Mouse (Mus musculus): ENCODE measurements around the gene Alg12.
A peak's percentile ranks its signal among the peaks of the same experiment; 100 is the strongest.
"Not testable (repeated sequence)": the region's sequence is repeated elsewhere in the genome, so short reads cannot be mapped to it uniquely, and the experiment has no call there.

The Alg12 gene

GRCm38 (mm10) chr15:88831482-88831881, 12.4 kb upstream of the Alg12 start:
- DNase-seq (ENCODE audit: low read depth, low spot score) = no peak

- no peak for DNase-seq (ENCODE audit: low read depth, low spot score)
Measured at GRCm38 (mm10) chr15:88830696-88831095, 11.6 kb upstream of the Alg12 start.

- no peak for DNase-seq (ENCODE audit: low read depth, low spot score)
Measured at GRCm38 (mm10) chr15:88829791-88830440, 10.8 kb upstream of the Alg12 start.

GRCm38 (mm10) chr15:88828800-88829705, 9.9 kb upstream of the Alg12 start:
- peak; percentile 78 for DNase-seq (ENCODE audit: low read depth, low spot score)

- DNase-seq (ENCODE audit: low read depth, low spot score) = no peak
Measured at GRCm38 (mm10) chr15:88827991-88828799, 9.1 kb upstream of the Alg12 start.

GRCm38 (mm10) chr15:88827466-88827865, 8.3 kb upstream of the Alg12 start:
- DNase-seq (ENCODE audit: low read depth, low spot score) = no peak

GRCm38 (mm10) chr15:88823376-88823775, 4.3 kb upstream of the Alg12 start:
- no peak for DNase-seq (ENCODE audit: low read depth, low spot score)

GRCm38 (mm10) chr15:88822513-88822912, 3.4 kb upstream of the Alg12 start:
- DNase-seq (ENCODE audit: low read depth, low spot score) = no peak

GRCm38 (mm10) chr15:88821403-88821802, 2.3 kb upstream of the Alg12 start:
- DNase-seq (ENCODE audit: low read depth, low spot score) = no peak

GRCm38 (mm10) chr15:88819906-88820303, 787 bp upstream of the Alg12 start:
- no peak for DNase-seq (ENCODE audit: low read depth, low spot score)

- DNase-seq (ENCODE audit: low read depth, low spot score) = no peak
Measured at GRCm38 (mm10) chr15:88815196-88815700, 3.9 kb downstream of the Alg12 start.

- no peak for DNase-seq (ENCODE audit: low read depth, low spot score)
Measured at GRCm38 (mm10) chr15:88814411-88815047, 4.6 kb downstream of the Alg12 start.

GRCm38 (mm10) chr15:88813873-88814272, 5.2 kb downstream of the Alg12 start:
- not testable (repeated sequence) for DNase-seq (ENCODE audit: low read depth, low spot score)

- DNase-seq (ENCODE audit: low read depth, low spot score) = no peak
Measured at GRCm38 (mm10) chr15:88813262-88813661, 5.9 kb downstream of the Alg12 start.

- no peak for DNase-seq (ENCODE audit: low read depth, low spot score)
Measured at GRCm38 (mm10) chr15:88810369-88810768, 8.7 kb downstream of the Alg12 start.

- DNase-seq (ENCODE audit: low read depth, low spot score) = no peak
Measured at GRCm38 (mm10) chr15:88808121-88808520, 11.0 kb downstream of the Alg12 start.

- no peak for DNase-seq (ENCODE audit: low read depth, low spot score)
Measured at GRCm38 (mm10) chr15:88802348-88802747, 16.8 kb downstream of the Alg12 start.

GRCm38 (mm10) chr15:88801903-88802302, 17.2 kb downstream of the Alg12 start:
- DNase-seq (ENCODE audit: low read depth, low spot score) = no peak

GRCm38 (mm10) chr15:88800921-88801354, 18.2 kb downstream of the Alg12 start:
- no peak for DNase-seq (ENCODE audit: low read depth, low spot score)

- no peak for DNase-seq (ENCODE audit: low read depth, low spot score)
Measured at GRCm38 (mm10) chr15:88799950-88800371, 19.2 kb downstream of the Alg12 start.

GRCm38 (mm10) chr15:88794729-88795128, 24.4 kb downstream of the Alg12 start:
- DNase-seq (ENCODE audit: low read depth, low spot score) = not testable (repeated sequence)
